9 mouse cellular contexts compared by ENCODE assay signal in genomic region chr1:73943667-73944289, GRCm38 (mm10).
DNase-seq lines count a peak whose midpoint lies in the region; ATAC-seq and TF ChIP-seq lines count a peak whose summit lies in the region.
"Had no signal": no experiment of that assay in that cellular context is flagged by ENCODE, and none has a peak within 500 bp of the region (broad histone marks: within the 10 kb centered on the region; RNA-seq: fewer than 3 reads in every experiment).

No protein-coding gene starts in this region.

- no peaks in the 10 kb centered on the region for H3K4me1 ChIP-seq in forebrain, embryonic 16.5 days (replicated peaks; ENCODE audit: control insufficient read depth, insufficient read depth, low read length)
- H3K4me1 ChIP-seq in forebrain, embryonic 11.5 days (replicated peaks; ENCODE audit: control insufficient read depth, insufficient read depth, low read length) = 0 out of 2 replicates have a peak, but pooled peaks cover 2% of the 10 kb centered on the region
- peaks cover 23% of the 10 kb centered on the region for H3K4me1 ChIP-seq in hindbrain, postnatal 0 days (ENCODE audit: insufficient read depth, low read length)

- no peak overlapping the region for H3K9ac ChIP-seq in forebrain, embryonic 16.5 days (replicated peaks; ENCODE audit: low read depth, low read length)
- H3K9ac ChIP-seq in forebrain, embryonic 11.5 days (ENCODE audit: low read length) = no peak overlapping the region
- no peak overlapping the region for H3K9ac ChIP-seq in hindbrain, postnatal 0 days (replicated peaks; ENCODE audit: low read length)
- H3K9ac ChIP-seq: liver, embryonic 13.5 days had no signal

- WGBS in forebrain, embryonic 16.5 days = 67% methylated on average over 9 of the region's 9 CpGs
- 79% methylated on average over 9 of the region's 9 CpGs for WGBS in forebrain, embryonic 11.5 days
- 53% methylated on average over 9 of the region's 9 CpGs for WGBS in hindbrain, postnatal 0 days

- peak; percentile 49 for ATAC-seq in forebrain, embryonic 16.5 days
- ATAC-seq in forebrain, embryonic 11.5 days (replicated peaks; ENCODE audit: low FRiP score) = no peak
- peak; percentile 65 for ATAC-seq in hindbrain, postnatal 0 days
- ATAC-seq in monocyte, adult 5-6 weeks (replicated peaks; ENCODE audit: insufficient number of reproducible peaks, low FRiP score, low TSS enrichment, poor library complexity, severe bottlenecking) = no peak

- H3K4me2 ChIP-seq in forebrain, embryonic 16.5 days (ENCODE audit: low read length) = no peak overlapping the region
- no peak overlapping the region for H3K4me2 ChIP-seq in forebrain, embryonic 11.5 days (ENCODE audit: low read depth, low read length, severe bottlenecking)
- H3K4me2 ChIP-seq in hindbrain, postnatal 0 days (ENCODE audit: low read depth, low read length) = no peak overlapping the region
- H3K4me2 ChIP-seq: liver, embryonic 13.5 days had no signal

- H3K9me3 ChIP-seq in forebrain, embryonic 16.5 days (ENCODE audit: control insufficient read depth, low read length) = no peaks in the 10 kb centered on the region
- H3K9me3 ChIP-seq in forebrain, embryonic 11.5 days (ENCODE audit: control insufficient read depth, low read length) = no peaks in the 10 kb centered on the region
- no peaks in the 10 kb centered on the region for H3K9me3 ChIP-seq in hindbrain, postnatal 0 days (ENCODE audit: low read length)
- H3K9me3 ChIP-seq: liver, embryonic 13.5 days had no signal

- no peaks in the 10 kb centered on the region for H3K27me3 ChIP-seq in forebrain, embryonic 16.5 days (replicated peaks; ENCODE audit: control insufficient read depth, insufficient read depth, low read length)
- no peaks in the 10 kb centered on the region for H3K27me3 ChIP-seq in forebrain, embryonic 11.5 days (ENCODE audit: control insufficient read depth, insufficient read depth, low read length)
- H3K27me3 ChIP-seq in hindbrain, postnatal 0 days (ENCODE audit: insufficient read depth, low read length) = no peaks in the 10 kb centered on the region
- H3K27me3 ChIP-seq: liver, embryonic 13.5 days had no signal

- no peak for DNase-seq in forebrain, embryonic 11.5 days (ENCODE audit: low spot score)
- peak; percentile 47 for DNase-seq in urinary bladder, postnatal 25 days (ENCODE audit: low spot score)
- no peak for DNase-seq in urinary bladder, adult 2 months (ENCODE audit: low spot score)
- peak; percentile 77 for DNase-seq in hindbrain, postnatal 0 days (ENCODE audit: low spot score)
- peak; percentile 72 to 90 for DNase-seq in lung, postnatal 4 days
- DNase-seq in thymus, postnatal 10 days (ENCODE audit: low spot score in 2 of 2) = no peak
- DNase-seq: liver, embryonic 13.5 days had no signal

- no peaks in the 10 kb centered on the region for H3K36me3 ChIP-seq in forebrain, embryonic 16.5 days (ENCODE audit: control insufficient read depth, insufficient read depth)
- H3K36me3 ChIP-seq in forebrain, embryonic 11.5 days (ENCODE audit: control insufficient read depth, insufficient read depth, low read length) = no peaks in the 10 kb centered on the region; the same call in 1 of the 2 replicates
- no peaks in the 10 kb centered on the region for H3K36me3 ChIP-seq in hindbrain, postnatal 0 days (ENCODE audit: insufficient read depth, low read length)
- H3K36me3 ChIP-seq: liver, embryonic 13.5 days had no signal

- no peak for TF ChIP-seq CTCF in hindbrain, postnatal 0 days (IDR thresholded peaks at IDR 0.05; ENCODE audit: low read depth)

- no peak overlapping the region for H3K27ac ChIP-seq in forebrain, embryonic 16.5 days (ENCODE audit: low read length)
- H3K27ac ChIP-seq in forebrain, embryonic 11.5 days (ENCODE audit: low read depth, low read length) = no peak overlapping the region
- H3K27ac ChIP-seq in hindbrain, postnatal 0 days = peak overlapping the region; percentile 80
- H3K27ac ChIP-seq: liver, embryonic 13.5 days had no signal

- no peak overlapping the region for H3K4me3 ChIP-seq in forebrain, embryonic 16.5 days (replicated peaks; ENCODE audit: low read length)
- H3K4me3 ChIP-seq in forebrain, embryonic 11.5 days (ENCODE audit: low read depth, low read length) = no peak overlapping the region
- no peak overlapping the region for H3K4me3 ChIP-seq in hindbrain, postnatal 0 days (ENCODE audit: low read length)
- H3K4me3 ChIP-seq: liver, embryonic 13.5 days had no signal

Comparison
In these comparisons a context has a peak if more than half of its experiments do, and no peak if none do; other contexts are left out.
1. ATAC-seq: peak in forebrain, embryonic 16.5 days (single experiment) and hindbrain, postnatal 0 days (single experiment); none in forebrain, embryonic 11.5 days (single experiment) and monocyte, adult 5-6 weeks (single experiment).
2. DNase-seq: peak in urinary bladder, postnatal 25 days (single experiment), hindbrain, postnatal 0 days (single experiment) and lung, postnatal 4 days (2 of 2); none in forebrain, embryonic 11.5 days (single experiment), urinary bladder, adult 2 months (single experiment) and thymus, postnatal 10 days (0 of 2).